Mouse (Mus musculus): Measurements from ENCODE around the gene Gclm.

- TF ChIP-seq CTCF (IDR thresholded peaks at IDR 0.05; ENCODE audit: low read depth, low read length) (no peak), GATA1 (IDR thresholded peaks at IDR 0.05; ENCODE audit: borderline replicate concordance, low read length) (no peak)
Observed at GRCm38 (mm10) chr3:122246406-122246805, 1.0 kb downstream of the Gclm start.

Measured in G1E (cell line).